Mouse (Mus musculus): Measurements from ENCODE around the gene Polr1d.

DNA sequence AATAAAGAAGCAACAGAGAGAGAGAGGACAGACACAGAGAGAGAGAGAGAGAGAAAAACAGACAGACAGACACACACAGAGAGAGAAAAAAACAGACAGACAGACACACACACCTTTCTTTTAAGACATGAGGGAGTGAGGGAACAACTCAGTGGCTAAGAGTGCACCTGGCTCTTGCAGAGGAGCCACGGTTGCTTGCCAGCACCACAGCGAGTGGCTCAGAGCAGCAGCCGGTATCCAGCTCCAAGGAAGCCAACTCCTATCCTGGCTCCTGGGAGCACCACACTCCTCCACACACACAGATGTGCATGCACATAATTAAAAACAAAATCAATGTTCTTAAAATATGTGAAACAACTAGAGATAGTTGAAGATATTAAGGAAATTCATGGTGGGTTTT, 30.4 kb downstream of the Polr1d start:
- TF ChIP-seq POLR2A (IDR thresholded peaks at IDR 0.05; ENCODE audit: borderline replicate concordance, extremely low read depth, low read depth, low read length): no peak
- TF ChIP-seq CTCF (IDR thresholded peaks at IDR 0.05; ENCODE audit: insufficient read depth, low read length): no peak
